Mouse (Mus musculus): ENCODE data around the gene Wdr77. TPM values are rescaled to one million over a fixed set of nuclear protein-coding genes. Genes with fewer than 3 reads are reported as not detected.

The Wdr77 gene
- polyA plus RNA-seq, 1 experiment from 2014 or later: 121 TPM

GRCm38 (mm10) chr3:105927561-105928194 is 31.5 kb upstream of the Wdr77 start:
- no peak for ATAC-seq (ENCODE audit: low FRiP score)
- Histone ChIP-seq H3K36me3 (replicated peaks) (no peaks in the 10 kb centered on the region), H3K9me3 (no peaks in the 10 kb centered on the region), H3K4me3 (replicated peaks) (no peak overlapping the region), H3K9ac (no peak overlapping the region), H3K4me2 (no peak overlapping the region), H3K27me3 (no peaks in the 10 kb centered on the region), H3K27ac (no peak overlapping the region), H3K4me1 (no peaks in the 10 kb centered on the region)
- WGBS: 85% methylated on average over 7 of the region's 7 CpGs

DNA sequence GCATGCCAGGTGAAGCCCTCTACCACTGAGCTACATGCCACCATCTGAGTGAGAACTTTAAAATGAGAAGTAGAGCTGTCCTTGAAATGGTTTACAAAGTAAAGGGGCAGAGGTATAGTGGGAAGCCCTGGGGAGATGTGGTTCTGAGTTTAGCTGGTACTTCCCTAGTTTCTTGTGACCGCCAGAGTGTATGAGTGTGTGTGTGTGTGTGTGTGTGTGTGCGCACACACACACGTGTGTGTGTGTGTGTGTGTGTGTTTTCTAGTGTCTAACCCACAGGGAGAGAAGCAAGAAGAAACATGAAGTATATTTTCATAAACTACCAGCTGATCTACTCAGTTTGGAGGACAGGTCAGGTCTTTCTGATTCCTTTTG is 31.0 kb upstream of the Wdr77 start:
- no peak overlapping the region for H3K4me2 ChIP-seq

DNA sequence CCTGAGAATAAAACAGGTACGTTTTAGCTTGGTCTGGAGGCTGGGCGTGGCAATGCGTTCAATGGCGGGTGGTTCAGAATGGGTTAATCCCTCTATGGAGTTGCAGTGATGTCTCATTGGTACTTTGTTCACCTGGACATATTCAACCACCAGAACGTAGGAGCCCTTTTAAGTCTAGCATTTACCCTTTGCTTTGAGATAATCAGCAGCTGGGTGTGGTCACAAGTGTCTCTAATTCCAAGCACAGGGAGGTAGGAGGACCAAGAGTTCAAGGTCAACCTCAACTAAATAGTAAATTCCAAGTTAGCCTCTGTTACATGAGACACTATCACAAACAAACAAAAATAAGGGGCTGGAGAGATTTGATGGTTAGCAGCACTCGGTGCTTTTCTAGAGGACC is 30.4 kb upstream of the Wdr77 start:
- ATAC-seq (ENCODE audit: low FRiP score): no peak
- H3K9ac ChIP-seq: no peak overlapping the region
- H3K4me1 ChIP-seq: no peaks in the 10 kb centered on the region
- H3K4me3 ChIP-seq (replicated peaks): no peak overlapping the region
- H3K36me3 ChIP-seq (replicated peaks): no peaks in the 10 kb centered on the region
- 88% methylated on average over 6 of the region's 6 CpGs for WGBS
- H3K4me2 ChIP-seq: no peak overlapping the region
- no peaks in the 10 kb centered on the region for H3K9me3 ChIP-seq
- H3K27ac ChIP-seq: no peak overlapping the region
- H3K27me3 ChIP-seq: no peaks in the 10 kb centered on the region

More for the DNA sequence above, 31.0 kb upstream of the Wdr77 start:
- Histone ChIP-seq H3K4me1 (no peaks in the 10 kb centered on the region), H3K4me3 (replicated peaks) (no peak overlapping the region), H3K27ac (no peak overlapping the region), H3K27me3 (no peaks in the 10 kb centered on the region), H3K9ac (no peak overlapping the region), H3K36me3 (replicated peaks) (no peaks in the 10 kb centered on the region), H3K9me3 (no peaks in the 10 kb centered on the region)
- WGBS: 100% methylated on average over 3 of the region's 3 CpGs
- no peak for ATAC-seq (ENCODE audit: low FRiP score)

DNA sequence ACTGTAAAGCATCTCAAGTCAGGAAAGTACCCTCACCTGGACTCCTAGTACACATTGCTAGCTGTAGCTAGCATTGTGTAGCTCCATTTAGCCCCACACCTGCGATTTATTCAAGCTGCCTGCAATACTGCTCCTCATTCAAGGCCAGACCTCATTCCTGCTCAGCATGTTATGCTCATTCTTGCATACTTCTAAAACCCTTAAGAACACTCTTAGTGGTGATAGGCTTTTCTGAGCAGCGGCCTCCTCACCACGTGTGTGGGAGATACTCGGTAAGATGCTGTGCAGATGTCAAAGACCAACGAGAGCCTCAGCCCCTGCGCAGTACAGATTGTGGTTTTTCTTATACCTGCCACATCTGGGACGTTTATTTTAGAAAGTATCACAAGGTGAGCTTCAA is 29.3 kb upstream of the Wdr77 start:
- Histone ChIP-seq H3K36me3 (replicated peaks) (no peaks in the 10 kb centered on the region), H3K27ac (no peak overlapping the region), H3K9ac (no peak overlapping the region), H3K27me3 (no peaks in the 10 kb centered on the region), H3K9me3 (no peaks in the 10 kb centered on the region), H3K4me1 (no peaks in the 10 kb centered on the region), H3K4me2 (no peak overlapping the region), H3K4me3 (replicated peaks) (no peak overlapping the region)
- WGBS: 88% methylated on average over 7 of the region's 7 CpGs
- ATAC-seq (ENCODE audit: low FRiP score): no peak

GRCm38 (mm10) chr3:105931095-105931494 is 28.1 kb upstream of the Wdr77 start:
- no peaks in the 10 kb centered on the region for H3K9me3 ChIP-seq
- no peak overlapping the region for H3K9ac ChIP-seq
- no peak overlapping the region for H3K4me3 ChIP-seq (replicated peaks)
- H3K36me3 ChIP-seq (replicated peaks): no peaks in the 10 kb centered on the region
- H3K27me3 ChIP-seq: no peaks in the 10 kb centered on the region
- 88% methylated on average over 2 of the region's 2 CpGs for WGBS
- H3K4me2 ChIP-seq: no peak overlapping the region
- ATAC-seq (ENCODE audit: low FRiP score): no peak
- no peak overlapping the region for H3K27ac ChIP-seq
- no peaks in the 10 kb centered on the region for H3K4me1 ChIP-seq

DNA sequence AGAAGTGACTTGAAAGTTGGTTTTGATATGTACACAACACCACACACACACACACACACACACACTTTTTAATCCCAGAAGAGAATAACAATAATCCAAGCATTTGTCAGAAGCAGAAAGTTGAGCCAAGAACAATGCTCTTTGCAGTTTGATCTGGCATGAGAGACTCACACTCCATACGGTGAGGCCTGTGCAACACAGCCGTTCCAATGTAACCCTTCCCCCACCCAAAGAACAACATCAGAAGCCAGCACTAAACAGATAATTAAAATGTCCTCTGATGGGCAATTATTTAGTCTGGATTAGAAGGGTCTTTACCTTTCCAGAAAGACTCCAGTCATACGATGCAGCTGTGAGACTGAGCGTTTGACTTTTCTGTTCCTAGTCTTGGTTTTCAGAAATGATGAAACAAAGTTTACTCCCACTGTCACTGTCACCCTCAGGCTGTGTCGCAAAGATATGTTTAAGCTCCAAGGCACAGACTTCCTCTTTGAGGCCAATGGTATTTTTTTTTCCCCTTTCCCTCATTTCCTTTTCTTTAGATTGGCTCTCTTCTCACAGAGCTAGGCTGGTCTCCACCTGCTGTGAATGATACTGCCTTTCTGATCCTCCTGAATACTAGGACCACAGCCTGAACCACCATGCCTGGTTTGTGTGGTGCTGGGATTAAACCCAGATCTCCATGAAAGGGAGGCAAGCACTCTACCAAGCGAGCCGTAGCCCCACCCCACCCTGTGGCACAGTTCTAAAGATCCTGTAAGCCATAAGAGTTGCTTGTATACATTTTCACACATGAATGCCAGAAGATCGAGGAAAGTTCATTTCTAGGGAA is 26.7 kb upstream of the Wdr77 start, which contains the start of gene I830077J02Rik:
Gene I830077J02Rik, minus strand, starts transcription at position 425 of the 832 bp plus-strand sequence.
- WGBS: 81% methylated on average over 8 of the region's 8 CpGs
- H3K36me3 ChIP-seq (replicated peaks): peaks cover 3% of the 10 kb centered on the region; the same call in 1 of the 2 replicates
- no peak within 1 kb of the TSS for H3K9ac ChIP-seq
- no peaks in the 10 kb centered on the region for H3K4me1 ChIP-seq
- no peak within 1 kb of the TSS for H3K27ac ChIP-seq
- H3K9me3 ChIP-seq: no peaks in the 10 kb centered on the region
- ATAC-seq (ENCODE audit: low FRiP score): no peak
- H3K27me3 ChIP-seq: no peaks in the 10 kb centered on the region
- H3K4me3 ChIP-seq (replicated peaks): no peak within 1 kb of the TSS
- H3K4me2 ChIP-seq: no peak within 1 kb of the TSS

GRCm38 (mm10) chr3:105933926-105934325 is 25.2 kb upstream of the Wdr77 start:
- no peak overlapping the region for H3K4me2 ChIP-seq
- H3K4me1 ChIP-seq: no peaks in the 10 kb centered on the region
- ATAC-seq (ENCODE audit: low FRiP score): no peak
- WGBS: 94% methylated on average over 6 of the region's 6 CpGs
- no peaks in the 10 kb centered on the region for H3K27me3 ChIP-seq
- peaks cover 8% of the 10 kb centered on the region; the same call in 1 of the 2 replicates for H3K36me3 ChIP-seq (replicated peaks)
- no peaks in the 10 kb centered on the region for H3K9me3 ChIP-seq
- H3K9ac ChIP-seq: no peak overlapping the region
- H3K4me3 ChIP-seq (replicated peaks): no peak overlapping the region
- H3K27ac ChIP-seq: no peak overlapping the region

- Histone ChIP-seq H3K4me3 (replicated peaks) (no peak overlapping the region), H3K4me1 (no peaks in the 10 kb centered on the region), H3K36me3 (replicated peaks) (peaks cover 11% of the 10 kb centered on the region), H3K27ac (no peak overlapping the region), H3K27me3 (no peaks in the 10 kb centered on the region), H3K9ac (no peak overlapping the region), H3K9me3 (no peaks in the 10 kb centered on the region), H3K4me2 (no peak overlapping the region)
- no peak for ATAC-seq (ENCODE audit: low FRiP score)
- WGBS: 94% methylated on average over 5 of the region's 5 CpGs
These were observed 24.1 kb upstream of the Wdr77 start for GRCm38 (mm10) chr3:105935033-105935432.

- Histone ChIP-seq H3K4me1 (no peaks in the 10 kb centered on the region), H3K4me2 (no peak overlapping the region), H3K9me3 (no peaks in the 10 kb centered on the region), H3K36me3 (replicated peaks) (peaks cover 21% of the 10 kb centered on the region), H3K9ac (no peak overlapping the region), H3K4me3 (replicated peaks) (no peak overlapping the region), H3K27ac (no peak overlapping the region), H3K27me3 (no peaks in the 10 kb centered on the region)
- no peak for ATAC-seq (ENCODE audit: low FRiP score)
- WGBS: 93% methylated on average over 4 of the region's 4 CpGs
These were observed 23.1 kb upstream of the Wdr77 start for GRCm38 (mm10) chr3:105936111-105936510.

- ATAC-seq (ENCODE audit: low FRiP score): no peak
- no peak overlapping the region for H3K4me2 ChIP-seq
- no peak overlapping the region for H3K4me3 ChIP-seq (replicated peaks)
- H3K27ac ChIP-seq: no peak overlapping the region
- no peaks in the 10 kb centered on the region for H3K27me3 ChIP-seq
- peaks cover 71% of the 10 kb centered on the region for H3K36me3 ChIP-seq (replicated peaks)
- no peaks in the 10 kb centered on the region for H3K4me1 ChIP-seq
- H3K9ac ChIP-seq: no peak overlapping the region
- WGBS: 96% methylated on average over 7 of the region's 7 CpGs
- H3K9me3 ChIP-seq: no peaks in the 10 kb centered on the region
These were observed 7.8 kb upstream of the Wdr77 start for GRCm38 (mm10) chr3:105951348-105951747.

DNA sequence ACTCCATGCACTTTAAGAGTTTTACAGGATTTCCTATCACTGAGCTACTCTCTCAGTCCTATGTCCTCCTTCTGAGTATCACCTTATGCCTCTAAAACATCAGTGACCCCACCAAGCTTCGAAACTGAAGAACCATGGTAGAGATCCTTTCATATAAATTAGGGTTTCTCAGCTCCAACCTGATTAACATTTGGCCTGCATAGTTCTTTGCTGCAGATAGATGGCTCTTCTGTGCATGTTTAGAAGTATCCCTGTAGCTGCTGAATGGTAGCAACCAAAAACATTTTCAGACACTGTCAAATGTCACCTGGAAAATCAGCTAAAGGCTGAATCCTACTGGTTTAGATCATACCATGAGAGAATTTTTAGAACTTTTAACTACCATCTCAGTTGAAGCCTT is 1.9 kb upstream of the Wdr77 start:
- no peaks in the 10 kb centered on the region for H3K9me3 ChIP-seq
- H3K4me1 ChIP-seq: peaks cover 26% of the 10 kb centered on the region
- no peak overlapping the region; the same call in 1 of the 2 replicates for H3K4me2 ChIP-seq
- no peaks in the 10 kb centered on the region for H3K27me3 ChIP-seq
- ATAC-seq (ENCODE audit: low FRiP score): no peak
- H3K4me3 ChIP-seq (replicated peaks): no peak overlapping the region
- H3K9ac ChIP-seq: peak overlapping the region; percentile 21; the same call in 1 of the 2 replicates
- WGBS: 94% methylated on average over 1 of the region's 1 CpGs
- H3K36me3 ChIP-seq (replicated peaks): peaks cover 32% of the 10 kb centered on the region
- no peak overlapping the region for H3K27ac ChIP-seq

DNA sequence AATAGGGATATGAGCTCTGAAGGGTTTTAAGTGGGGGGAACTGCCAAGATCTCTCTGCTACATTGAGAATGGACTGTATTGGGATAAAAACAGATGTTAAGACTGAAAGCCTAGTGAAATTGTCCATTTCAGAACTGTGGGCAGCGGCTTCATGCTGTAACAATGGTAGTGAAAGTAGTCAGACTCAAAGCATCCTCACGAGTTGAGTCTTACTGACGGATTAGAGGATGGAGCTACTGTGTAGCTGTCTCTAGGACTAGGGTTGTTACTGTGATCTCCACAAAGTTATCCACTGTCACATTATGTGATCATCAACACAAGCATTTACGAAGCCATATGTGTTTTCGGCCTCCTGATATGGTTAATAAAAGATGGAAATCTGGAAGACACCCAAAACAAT is 965 bp upstream of the Wdr77 start:
- Histone ChIP-seq H3K4me2 (peak overlapping the region; percentile 81), H3K27ac (no peak overlapping the region), H3K36me3 (replicated peaks) (peaks cover 32% of the 10 kb centered on the region), H3K9ac (peak overlapping the region; percentile 93), H3K9me3 (no peaks in the 10 kb centered on the region), H3K27me3 (no peaks in the 10 kb centered on the region), H3K4me3 (replicated peaks) (peak overlapping the region; percentile 89), H3K4me1 (peaks cover 26% of the 10 kb centered on the region)
- no peak for ATAC-seq (ENCODE audit: low FRiP score)
- WGBS: 44% methylated on average over 5 of the region's 5 CpGs
